Comparison of ENCODE assay signal across 8 mouse cellular contexts in the genomic region with DNA sequence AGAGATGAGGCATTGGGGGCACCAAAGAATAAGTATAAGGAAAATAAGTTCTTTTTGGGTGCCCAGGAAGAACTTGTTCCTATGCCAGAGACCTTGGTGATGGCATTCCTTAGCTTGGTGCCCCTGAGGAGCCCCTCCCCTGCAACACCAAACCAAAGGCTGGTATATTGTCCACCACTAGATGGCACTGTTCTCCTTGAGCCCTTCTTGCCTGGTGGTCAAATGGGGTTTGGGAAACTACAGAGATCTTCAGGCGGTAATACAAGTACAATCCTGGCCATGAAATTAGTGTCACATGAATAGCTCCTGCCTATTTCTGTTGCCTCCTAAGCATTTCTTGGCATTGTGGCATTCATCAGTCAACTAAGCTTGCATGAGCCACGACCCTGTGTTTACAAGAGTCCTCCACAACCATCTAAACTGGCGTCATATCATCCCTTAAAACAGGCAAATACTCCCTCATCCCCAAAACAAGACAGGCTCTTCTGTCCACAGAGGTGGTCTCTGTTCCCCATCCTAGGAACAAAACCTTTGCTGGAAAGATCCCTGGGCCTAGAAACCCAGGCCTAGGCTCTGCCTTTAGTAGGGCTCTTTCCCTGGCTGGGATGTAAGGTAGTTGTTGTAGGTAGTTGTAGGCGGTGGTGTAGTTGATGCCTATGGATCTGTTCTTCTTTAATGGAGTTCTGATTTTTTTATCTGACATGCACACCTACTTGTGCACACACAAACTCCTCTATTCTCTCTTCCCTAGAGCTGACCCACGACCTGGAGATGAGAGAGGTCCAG. TPM values are rescaled to one million over a fixed set of nuclear protein-coding genes. Genes with fewer than 3 reads are reported as not detected.
A peak's percentile ranks its signal among the peaks of the same experiment; 100 is the strongest.
DNase-seq lines count a peak whose midpoint lies in the region; ATAC-seq and TF ChIP-seq lines count a peak whose summit lies in the region.
"Had no signal": no experiment of that assay in that cellular context is flagged by ENCODE, and none has a peak within 500 bp of the region (broad histone marks: within the 10 kb centered on the region; RNA-seq: fewer than 3 reads in every experiment).

No protein-coding gene starts in this region.

- H3K27ac ChIP-seq in limb, embryonic 14.5 days (replicated peaks; ENCODE audit: low read depth, low read length) = no peak overlapping the region
- H3K27ac ChIP-seq: heart, embryonic 15.5 days had no signal

- peaks cover 14% of the 10 kb centered on the region for H3K4me1 ChIP-seq in limb, embryonic 14.5 days (ENCODE audit: control insufficient read depth, insufficient read depth, low read length)

- peak; percentile 39 for DNase-seq in ovary, adult 18-20 months (ENCODE audit: low spot score)
- no peak for DNase-seq in ovary, postnatal 36 days (ENCODE audit: low spot score)
- DNase-seq in R1 (ENCODE audit: low read depth, low spot score) = peak; percentile 90
- DNase-seq in cerebellum, adult 9-11 months = peak; percentile 75
- peak; percentile 21 for DNase-seq in heart, postnatal 25 days (ENCODE audit: low spot score)
- peak; percentile 85 for DNase-seq in limb, embryonic 14.5 days (ENCODE audit: low spot score)
- DNase-seq in retina, postnatal 1 day = peak; percentile 92

- 63% methylated on average over 5 of the region's 5 CpGs for WGBS in limb, embryonic 14.5 days

- ATAC-seq in limb, embryonic 14.5 days (ENCODE audit: low FRiP score, low read depth) = no peak

- TF ChIP-seq POLR2A in limb, embryonic 14.5 days (IDR thresholded peaks at IDR 0.05; ENCODE audit: borderline replicate concordance, extremely low read depth, insufficient read depth, insufficient read length) = no peak

- no peaks in the 10 kb centered on the region for H3K36me3 ChIP-seq in limb, embryonic 14.5 days (ENCODE audit: control insufficient read depth, insufficient read depth, low read length)
- H3K36me3 ChIP-seq: heart, embryonic 15.5 days had no signal

- no peaks in the 10 kb centered on the region for H3K9me3 ChIP-seq in limb, embryonic 14.5 days (ENCODE audit: control insufficient read depth, low read length)
- H3K9me3 ChIP-seq: heart, embryonic 15.5 days had no signal

- H3K4me2 ChIP-seq in limb, embryonic 14.5 days (replicated peaks; ENCODE audit: low read depth, low read length, severe bottlenecking) = no peak overlapping the region
- H3K4me2 ChIP-seq: heart, embryonic 15.5 days had no signal

- H3K27me3 ChIP-seq in limb, embryonic 14.5 days (ENCODE audit: control insufficient read depth, insufficient read depth, low read length) = no peaks in the 10 kb centered on the region
- H3K27me3 ChIP-seq: heart, embryonic 15.5 days had no signal

- intact Hi-C loops in heart, postnatal 25 days (cut with DNase I) = loop anchor here (2.0 to 5.0 kb wide), 2 partner anchors 182 to 208 kb away; no protein-coding TSS in a partner anchor

- no peak overlapping the region for H3K4me3 ChIP-seq in limb, embryonic 14.5 days (replicated peaks; ENCODE audit: low read length)
- H3K4me3 ChIP-seq: heart, embryonic 15.5 days had no signal

- no peak overlapping the region for H3K9ac ChIP-seq in limb, embryonic 14.5 days (ENCODE audit: low read depth, low read length, severe bottlenecking)
- H3K9ac ChIP-seq: heart, embryonic 15.5 days had no signal

RNA-seq across cellular contexts. Expression of a gene that starts 14.6 kb away (rescaled TPM):
- 100 to 1,000 TPM; 208 to 227 TPM for total RNA-seq in heart, postnatal 25 days (2021)
- 44.8 and 48.8 TPM in 2 replicates for polyA plus RNA-seq in limb, embryonic 14.5 days (2012; rRNA removed)
- 21.3 and 21.7 TPM in 2 replicates for polyA plus RNA-seq in limb, embryonic 14.5 days (2014; fragmentation: Nextera tagmentation; extraction: Ambion mirVana)

RNA-seq across cellular contexts. Expression of a gene that starts 15.3 kb away (rescaled TPM):
- under 1 TPM; 0.47 to 0.59 TPM for total RNA-seq in heart, postnatal 25 days (2021)
- polyA plus RNA-seq in limb, embryonic 14.5 days (2012; rRNA removed) = 0.46 and 0.50 TPM in 2 replicates
- 0.36 and 0.64 TPM in 2 replicates for polyA plus RNA-seq in limb, embryonic 14.5 days (2014; fragmentation: Nextera tagmentation; extraction: Ambion mirVana)

RNA-seq across cellular contexts. Expression of a gene that starts 24.0 kb away (rescaled TPM):
- 10 to 100 TPM; 85.8 to 86.8 TPM for total RNA-seq in heart, postnatal 25 days (2021)
- polyA plus RNA-seq in limb, embryonic 14.5 days (2012; rRNA removed) = 3.5 and 4.1 TPM in 2 replicates
- 1.1 and 1.8 TPM in 2 replicates for polyA plus RNA-seq in limb, embryonic 14.5 days (2014; fragmentation: Nextera tagmentation; extraction: Ambion mirVana)
